Mouse (Mus musculus) frontal cortex, postnatal 25 days (tissue): ENCODE results near the gene Zc3h18.

ENCODE experiments used
- DNase-seq, 2 experiments: peaks; one replicate each; pipeline ENCODE4 v3.0.0; 2022; ENCODE audit warnings: low spot score in 2 of 2

Zc3h18 gene

DNA sequence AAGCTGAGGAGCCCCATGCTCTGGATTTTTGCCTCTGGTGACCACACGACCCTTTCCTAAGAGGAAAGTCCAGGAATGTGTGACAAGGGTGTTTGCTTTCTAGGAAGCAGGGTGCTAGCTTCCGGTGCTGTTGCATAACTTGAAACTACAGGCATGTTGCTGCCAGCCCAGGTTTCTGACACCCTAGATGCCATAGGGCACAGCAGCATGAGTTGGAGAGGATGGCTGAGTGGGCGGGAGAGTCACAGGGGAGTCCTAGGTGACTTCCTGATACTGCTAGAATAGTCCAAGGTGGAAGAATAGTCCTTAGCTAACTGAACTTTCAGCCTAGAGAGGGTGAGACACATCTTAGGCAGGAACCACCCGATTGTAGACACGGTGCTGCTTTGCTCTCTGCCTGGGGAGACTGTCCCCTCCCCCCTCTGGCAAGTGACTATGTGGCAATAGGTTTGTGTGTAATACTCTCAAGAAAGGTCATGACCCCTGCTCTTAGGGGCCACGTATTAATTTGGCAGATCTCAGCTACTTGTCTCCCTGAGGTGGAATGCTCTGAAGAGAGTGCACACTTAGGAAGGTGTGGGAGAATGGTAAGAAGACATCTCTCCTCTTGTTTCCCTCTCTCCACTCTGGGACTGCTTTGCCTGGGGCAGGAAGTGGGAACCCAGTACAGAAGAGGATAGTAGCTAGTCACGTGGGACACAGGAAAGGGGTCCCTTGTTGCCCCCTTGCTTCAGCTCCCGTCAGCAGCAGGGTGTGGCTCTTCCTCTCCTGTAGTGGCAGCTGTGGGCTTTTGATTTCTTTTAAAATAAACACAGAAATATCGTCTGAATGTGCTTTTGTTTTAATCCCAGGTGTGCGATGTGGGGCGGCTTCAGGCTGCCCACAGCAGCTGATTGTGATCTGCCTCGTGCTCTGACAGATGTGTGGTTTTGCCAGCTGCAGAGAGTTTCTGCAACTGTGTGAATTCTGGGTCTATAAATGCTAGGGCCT is 87.5 kb downstream of the Zc3h18 start:
- DNase-seq: no peak

DNA sequence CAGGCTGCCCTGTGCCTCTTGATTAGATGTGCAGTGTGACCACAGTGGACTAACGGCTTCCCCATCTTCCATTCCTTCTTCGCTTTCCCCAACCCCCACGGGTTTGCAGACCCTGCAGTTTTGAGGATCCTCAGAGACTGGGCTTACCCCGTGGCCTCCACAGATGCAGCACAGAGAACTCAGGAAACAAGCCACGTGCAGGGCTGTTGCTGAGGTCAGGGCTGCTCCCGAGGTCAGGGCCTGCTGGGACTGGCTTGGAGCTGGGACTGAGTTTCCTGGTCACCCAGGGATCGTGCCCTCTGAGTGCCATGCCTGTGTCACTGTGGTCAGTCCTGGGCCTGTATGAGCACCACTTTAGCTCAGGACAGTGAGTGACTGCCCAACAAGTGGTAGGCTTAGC is 88.6 kb downstream of the Zc3h18 start:
- no peak for DNase-seq
